Mouse (Mus musculus): ENCODE results near the gene Camk2g.

Gene Camk2g

GRCm38 (mm10) chr14:20702096-20702740 is 91.7 kb downstream of the Camk2g start:
- DNase-seq (ENCODE audit: low spot score) = no peak

GRCm38 (mm10) chr14:20701554-20701953 is 92.3 kb downstream of the Camk2g start:
- no peak for DNase-seq (ENCODE audit: low spot score)

GRCm38 (mm10) chr14:20700362-20700761 is 93.5 kb downstream of the Camk2g start:
- no peak for DNase-seq (ENCODE audit: low spot score)

- DNase-seq (ENCODE audit: low spot score) = no peak
Measured at GRCm38 (mm10) chr14:20698515-20698914, 95.4 kb downstream of the Camk2g start.

GRCm38 (mm10) chr14:20696986-20697385 is 96.9 kb downstream of the Camk2g start:
- DNase-seq (ENCODE audit: low spot score) = peak; percentile 53

- DNase-seq (ENCODE audit: low spot score) = no peak
Measured at GRCm38 (mm10) chr14:20695761-20696520, 97.9 kb downstream of the Camk2g start.

GRCm38 (mm10) chr14:20694884-20695760 is 98.8 kb downstream of the Camk2g start, which contains the start of gene Fut11:
TSS of gene Fut11 (plus strand) at chr14:20694968.
- DNase-seq (ENCODE audit: low spot score) = peak; percentile 89

- DNase-seq (ENCODE audit: low spot score) = no peak
Measured at GRCm38 (mm10) chr14:20694185-20694883, 99.6 kb downstream of the Camk2g start.

GRCm38 (mm10) chr14:20693589-20694101 is 100.2 kb downstream of the Camk2g start:
- no peak for DNase-seq (ENCODE audit: low spot score)

GRCm38 (mm10) chr14:20691772-20692171 is 102.1 kb downstream of the Camk2g start:
- DNase-seq (ENCODE audit: low spot score) = no peak

- DNase-seq (ENCODE audit: low spot score) = no peak
Measured at GRCm38 (mm10) chr14:20689009-20689408, 104.9 kb downstream of the Camk2g start.

GRCm38 (mm10) chr14:20686576-20686975 is 107.3 kb downstream of the Camk2g start:
- no peak for DNase-seq (ENCODE audit: low spot score)

Measured in lung, postnatal 25 days (tissue).